Mouse (Mus musculus): ENCODE results near the gene Slc25a41. TPM values are rescaled to one million over a fixed set of nuclear protein-coding genes. Genes with fewer than 3 reads are reported as not detected.

The Slc25a41 gene
- total RNA-seq, 2 experiments from 2014 or later: not detected

DNA sequence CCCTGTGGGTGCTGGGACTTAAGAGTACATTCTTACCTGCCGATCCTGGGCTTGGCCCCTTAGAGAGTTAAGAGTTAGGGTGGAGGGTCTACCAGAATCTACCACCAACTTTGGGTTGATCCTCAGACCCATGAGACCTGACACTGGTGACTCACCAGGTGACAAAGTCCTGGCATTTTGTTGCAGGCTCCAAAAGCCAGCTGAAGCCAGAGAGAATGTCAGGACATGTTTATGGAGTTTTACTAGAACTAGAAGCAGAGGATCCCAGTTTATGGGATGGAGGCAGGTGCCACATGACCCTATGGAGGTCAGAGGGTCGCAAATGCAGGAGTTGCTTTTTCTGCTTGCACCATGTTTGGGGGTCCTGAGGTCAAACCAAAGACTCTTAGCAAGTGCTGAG lies 44.9 kb downstream of the Slc25a41 start:
- DNase-seq: no peak
- intact Hi-C loops (cut with DNase I): no loop called here

DNA sequence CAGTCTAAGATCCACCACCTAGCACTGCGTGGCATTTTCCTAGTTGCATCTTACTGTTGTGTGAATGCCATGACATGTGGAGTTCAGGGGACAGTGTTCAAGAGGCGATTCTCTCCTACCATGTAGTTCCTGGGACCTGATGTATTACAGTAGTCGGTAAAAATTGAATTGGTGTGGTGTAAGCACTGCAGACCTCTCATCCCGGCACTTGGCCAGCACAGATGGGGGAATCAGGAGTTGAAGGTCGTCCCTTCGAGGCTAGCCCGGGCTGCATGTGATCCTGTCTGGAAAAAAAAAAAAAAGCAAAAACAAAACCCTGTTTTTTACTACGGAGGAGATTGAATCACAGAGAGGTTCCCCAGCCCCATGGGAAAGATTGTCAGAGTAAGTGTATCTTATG lies 46.4 kb downstream of the Slc25a41 start:
- intact Hi-C loops (cut with DNase I): no loop called here
- DNase-seq: no peak

DNA sequence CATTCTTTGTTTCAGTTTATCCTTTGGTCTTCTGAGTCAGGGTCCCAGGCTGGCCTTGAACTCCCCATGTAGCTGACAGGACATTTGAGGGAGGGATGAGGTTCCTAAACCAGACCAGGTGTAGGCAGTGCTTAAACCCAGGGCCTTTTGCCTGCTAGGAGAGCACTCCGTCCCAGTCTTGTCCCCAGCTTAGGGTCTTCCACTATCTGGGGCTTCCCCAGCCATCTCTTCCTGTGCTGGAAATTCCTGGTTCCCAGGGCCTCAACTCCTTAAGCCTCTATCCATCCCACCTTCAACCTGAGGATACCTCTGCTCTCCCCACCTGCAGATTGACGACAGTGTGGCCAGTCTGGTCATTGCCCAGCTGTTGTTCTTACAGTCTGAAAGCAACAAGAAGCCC lies 50.5 kb downstream of the Slc25a41 start:
- intact Hi-C loops (cut with DNase I): no loop called here
- DNase-seq: no peak

DNA sequence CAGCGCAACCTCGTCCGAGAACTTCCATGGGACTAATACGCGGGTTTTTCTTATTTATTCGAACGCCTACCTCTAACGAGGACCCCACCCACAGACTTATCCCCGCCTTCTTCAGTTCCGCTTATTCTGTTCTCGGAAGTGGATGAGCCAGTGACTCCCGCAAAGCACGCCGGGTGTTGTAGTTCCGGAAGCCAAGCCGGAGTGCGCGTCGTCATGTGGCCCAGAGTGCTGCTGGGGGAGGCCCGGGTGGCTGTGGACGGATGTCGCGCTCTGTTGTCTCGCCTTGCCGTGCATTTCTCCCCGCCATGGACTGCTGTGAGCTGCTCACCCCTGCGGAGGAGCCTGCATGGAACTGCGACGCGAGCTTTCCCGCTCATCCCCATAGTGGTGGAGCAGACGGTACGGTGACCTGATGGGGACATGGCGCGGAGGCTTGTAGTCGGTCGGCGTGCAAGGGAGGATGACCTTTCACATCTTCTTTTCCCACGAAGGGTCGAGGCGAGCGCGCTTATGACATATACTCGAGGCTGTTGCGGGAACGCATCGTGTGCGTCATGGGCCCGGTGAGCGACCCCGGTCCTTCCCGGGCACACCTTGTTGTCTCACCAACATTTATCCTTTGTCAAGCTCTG lies 51.2 kb downstream of the Slc25a41 start, which contains the start of gene Clpp:
Gene Clpp, plus strand, starts transcription at position 191 of the 632 bp plus-strand sequence.
- intact Hi-C loops (cut with DNase I): no loop called here
- peak; percentile 94 for DNase-seq

DNA sequence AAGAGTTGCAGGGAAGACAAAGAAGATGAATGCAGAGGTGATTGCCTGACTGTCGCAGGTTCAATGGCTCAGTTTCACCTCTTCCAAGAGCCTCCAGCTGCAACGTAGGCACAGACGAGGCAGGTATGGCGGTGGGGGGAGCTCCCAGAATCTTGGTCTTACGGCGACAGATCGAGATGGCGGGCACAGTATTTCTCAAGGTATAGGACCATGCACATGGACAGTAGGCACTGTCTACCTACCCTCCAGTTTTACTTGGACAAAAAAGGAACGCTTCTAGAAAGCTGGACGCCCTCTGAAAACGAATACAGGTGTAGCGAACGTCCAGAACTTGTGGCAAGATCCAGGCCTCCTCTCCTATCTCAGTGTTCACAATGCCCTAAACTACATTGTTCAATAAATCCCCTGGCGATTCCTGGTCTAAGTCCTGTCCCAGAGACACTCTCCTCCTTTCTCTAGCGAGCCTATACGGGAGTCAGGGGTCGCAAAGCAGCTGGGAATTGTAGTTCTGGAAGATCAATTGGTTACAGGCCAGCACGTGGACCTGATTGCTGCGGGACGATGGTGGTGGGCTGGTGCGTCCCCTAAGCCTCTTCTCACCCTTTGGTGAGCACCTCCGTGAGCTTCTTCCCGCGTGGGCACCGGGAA lies 51.9 kb downstream of the Slc25a41 start:
- DNase-seq: peak; percentile 80
- intact Hi-C loops (cut with DNase I): no loop called here

DNA sequence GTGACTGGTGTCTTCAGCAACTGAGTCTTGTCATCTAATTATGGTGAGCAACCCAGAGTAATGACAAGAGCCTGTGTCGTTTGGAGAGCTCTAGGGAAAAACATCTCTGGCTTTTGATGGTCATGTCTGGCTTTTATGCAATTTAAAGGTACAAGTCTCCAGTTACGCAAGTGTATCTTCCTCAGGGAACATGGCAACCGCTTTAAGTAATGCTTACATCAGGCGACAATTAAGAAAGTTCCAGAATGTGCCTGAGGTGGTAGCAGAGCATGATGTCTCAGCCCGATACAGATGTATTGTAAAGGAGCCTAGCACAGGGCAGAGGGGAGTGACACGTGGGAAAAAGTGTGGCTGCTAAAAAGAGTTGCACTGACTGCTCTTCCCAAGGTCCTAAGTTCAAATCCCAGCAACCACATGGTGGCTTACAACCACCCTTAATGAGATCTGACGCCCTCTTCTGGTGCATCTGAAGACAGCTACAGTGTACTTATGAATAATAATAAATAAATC lies 52.5 kb downstream of the Slc25a41 start:
- intact Hi-C loops (cut with DNase I): no loop called here
- no peak for DNase-seq

DNA sequence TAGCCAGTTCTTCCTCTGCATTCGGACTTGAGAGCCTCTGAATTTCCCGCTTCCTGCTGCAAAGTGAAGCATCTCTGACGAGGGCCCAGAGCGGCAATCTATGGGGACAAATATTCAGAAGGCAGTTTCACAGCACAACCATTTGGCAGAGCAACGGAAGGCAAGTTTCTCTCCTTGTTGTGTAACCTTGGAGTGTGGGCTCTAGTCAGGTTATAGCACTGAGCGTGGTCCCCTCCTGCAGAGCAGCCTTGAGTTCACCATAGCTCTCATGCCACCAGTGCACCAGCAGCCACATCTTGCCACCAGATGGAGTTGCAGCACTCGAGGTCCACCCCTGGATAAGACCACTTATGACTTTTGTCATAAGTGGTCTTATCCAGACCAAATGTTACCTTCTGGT lies 53.0 kb downstream of the Slc25a41 start:
- no peak for DNase-seq
- intact Hi-C loops (cut with DNase I): no loop called here

DNA sequence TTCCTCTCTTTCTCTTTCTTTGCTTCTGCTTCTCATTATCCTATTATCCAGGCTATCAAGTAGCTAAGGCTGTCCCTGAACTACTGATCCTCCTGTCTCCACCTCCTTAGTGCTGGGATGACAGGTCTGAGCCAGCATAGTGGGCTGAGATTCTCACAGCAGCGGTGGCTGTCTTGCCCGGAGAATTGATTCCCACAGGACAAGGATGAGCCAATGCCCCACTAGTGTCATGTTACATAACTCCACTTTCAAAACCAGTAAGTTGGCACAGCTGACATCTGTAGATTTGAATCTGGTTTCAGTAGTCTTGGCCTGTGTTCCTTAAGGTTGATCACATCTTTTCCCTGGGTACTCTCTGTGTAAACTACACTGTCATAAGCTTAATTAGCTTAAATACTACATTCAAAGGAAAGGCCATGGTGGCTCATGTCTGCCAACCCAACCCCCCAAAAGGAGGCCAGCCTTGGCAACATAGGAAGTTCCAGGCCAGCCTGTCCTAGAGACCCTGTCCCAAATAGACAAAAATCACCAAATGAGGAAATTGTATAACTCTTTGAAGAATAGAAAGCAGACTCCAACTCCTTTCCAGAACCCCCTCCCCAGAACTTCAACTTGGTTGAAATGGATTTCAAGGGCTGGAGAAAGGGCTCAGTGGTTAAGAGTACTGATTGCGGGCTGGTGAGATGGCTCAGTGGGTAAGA lies 55.2 kb downstream of the Slc25a41 start:
- intact Hi-C loops (cut with DNase I): no loop called here
- DNase-seq: no peak

DNA sequence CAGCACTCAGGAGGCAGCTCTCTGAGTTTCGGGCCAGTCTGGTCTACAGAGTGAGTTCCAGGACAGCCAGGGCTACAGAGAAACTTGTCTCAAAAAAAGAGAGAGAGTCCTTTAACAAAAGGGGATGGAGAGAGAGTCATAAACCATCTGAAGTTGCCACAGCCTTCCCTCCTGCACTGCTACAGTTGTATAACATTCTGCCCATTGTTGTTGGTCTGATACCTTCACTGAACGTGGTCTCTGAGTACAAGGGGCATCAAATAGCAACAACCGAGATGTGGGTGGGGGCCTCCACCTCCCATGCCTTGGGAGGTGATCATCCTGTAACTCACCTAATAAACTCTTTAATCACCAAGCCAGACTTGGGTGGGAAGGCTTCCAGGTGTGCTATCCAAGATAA lies 55.8 kb downstream of the Slc25a41 start:
- DNase-seq: no peak
- intact Hi-C loops (cut with DNase I): no loop called here

DNA sequence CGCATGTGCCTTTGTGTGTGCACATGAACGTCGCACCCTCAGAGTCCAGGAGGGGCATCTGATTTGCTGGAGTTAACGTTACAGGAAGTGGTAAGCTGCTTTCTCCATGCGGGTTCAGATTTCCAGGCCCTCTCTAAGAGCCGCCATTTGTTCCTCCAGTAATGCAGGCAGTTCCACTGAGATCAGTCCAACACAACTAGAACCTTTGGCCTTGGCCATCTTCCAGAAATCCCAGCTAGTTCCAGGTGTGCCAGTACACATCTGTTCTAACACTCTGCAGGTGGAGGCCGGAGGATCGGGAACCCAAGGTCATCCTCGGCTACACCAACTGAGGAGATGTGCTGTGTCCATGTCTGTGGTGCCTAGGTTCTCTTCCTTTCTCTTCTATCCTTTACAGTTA lies 56.6 kb downstream of the Slc25a41 start:
- no peak for DNase-seq
- intact Hi-C loops (cut with DNase I): no loop called here

Other genes with a start within 250 kb of the Slc25a41 start
- 1 to 10 TPM; 2.4 to 3.4 TPM for gene Rfx2, start 210.6 kb downstream of the Slc25a41 start, total RNA-seq (2021)
- gene Acsbg2, start 167.2 kb downstream of the Slc25a41 start, total RNA-seq (2021): not detected
- under 1 TPM; 0.16 to 0.56 TPM for gene 1700061G19Rik, start 166.2 kb downstream of the Slc25a41 start, total RNA-seq (2021)
- gene Mllt1, start 106.2 kb downstream of the Slc25a41 start, total RNA-seq (2021): 100 to 1,000 TPM; 104 to 114 TPM
- not detected for gene Acer1, start 59.5 kb downstream of the Slc25a41 start, total RNA-seq (2021)
- gene Clpp, start 51.3 kb downstream of the Slc25a41 start, total RNA-seq (2021): 10 to 100 TPM; 46.2 to 49.1 TPM
- gene Alkbh7, start 44.3 kb downstream of the Slc25a41 start, total RNA-seq (2021): 10 to 100 TPM; 28.2 to 32.3 TPM
- gene Pspn, start 41.6 kb downstream of the Slc25a41 start, total RNA-seq (2021): not detected
- gene Gtf2f1, start 30.4 kb downstream of the Slc25a41 start, total RNA-seq (2021): 10 to 100 TPM; 50.8 to 51.0 TPM
- not detected for gene Gm17949, start 30.2 kb downstream of the Slc25a41 start, total RNA-seq (2021)
- 100 to 1,000 TPM; 140 to 144 TPM for gene Khsrp, start 10.1 kb downstream of the Slc25a41 start, total RNA-seq (2021)
- gene Crb3, start 17.5 kb upstream of the Slc25a41 start, total RNA-seq (2021): under 1 TPM; 0.40 to 0.97 TPM
- 100 to 1,000 TPM; 188 to 219 TPM for gene Slc25a23, start 18.2 kb upstream of the Slc25a41 start, total RNA-seq (2021)
- gene Dennd1c, start 36.9 kb upstream of the Slc25a41 start, total RNA-seq (2021): 1 to 10 TPM; 1.2 to 1.4 TPM
- 100 to 1,000 TPM; 308 to 337 TPM for gene Tubb4a, start 46.1 kb upstream of the Slc25a41 start, total RNA-seq (2021)
- 1 to 10 TPM; 1.7 to 2.0 TPM for gene Tnfsf9, start 63.7 kb upstream of the Slc25a41 start, total RNA-seq (2021)
- gene Cd70, start 108.1 kb upstream of the Slc25a41 start, total RNA-seq (2021): not detected
- gene Tnfsf14, start 152.5 kb upstream of the Slc25a41 start, total RNA-seq (2021): not detected
- 1 to 10 TPM in 1 of 2 experiments, under 1 TPM in 1; 0.46 to 1.2 TPM for gene C3, start 186.5 kb upstream of the Slc25a41 start, total RNA-seq (2021)
- gene Gpr108, start 206.8 kb upstream of the Slc25a41 start, total RNA-seq (2021): 10 to 100 TPM; 11.7 to 12.6 TPM
- 1 to 10 TPM; 5.1 to 6.1 TPM for gene Trip10, start 207.8 kb upstream of the Slc25a41 start, total RNA-seq (2021)
- gene Vav1, start 237.4 kb upstream of the Slc25a41 start, total RNA-seq (2021): 1 to 10 TPM; 2.1 to 2.3 TPM